Mouse (Mus musculus): ENCODE measurements around the gene Naa38. TPM values are rescaled to one million over a fixed set of nuclear protein-coding genes. Genes with fewer than 3 reads are reported as not detected.
A peak's percentile ranks its signal among the peaks of the same experiment; 100 is the strongest.

The Naa38 gene
- polyA plus RNA-seq, 1 experiment = 325 TPM

DNA sequence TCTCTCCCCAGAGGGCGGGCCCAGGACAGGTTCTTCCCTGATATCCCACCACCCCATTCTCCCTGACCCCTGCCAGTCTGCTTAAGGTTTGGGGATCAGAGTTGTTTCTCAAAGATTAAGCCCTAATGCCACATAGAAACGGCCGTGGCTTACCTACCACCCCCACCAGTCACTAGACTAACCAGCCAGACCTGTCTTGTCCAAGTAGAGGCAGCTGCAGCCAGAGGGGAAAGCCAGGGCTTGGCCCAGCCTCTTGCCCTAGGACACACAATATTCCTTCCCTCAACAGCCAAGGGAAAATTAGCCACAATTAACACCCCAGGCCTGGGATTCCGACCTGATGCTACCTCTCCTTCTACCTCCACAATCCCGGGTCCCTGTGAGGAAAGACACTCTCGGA lies 29.6 kb upstream of the Naa38 start:
- H3K27me3 ChIP-seq (ENCODE audit: control insufficient read depth, insufficient read depth, low read length) = no peaks in the 10 kb centered on the region
- peak overlapping the region; percentile 75; the same call in 1 of the 2 replicates for H3K4me3 ChIP-seq (ENCODE audit: control insufficient read depth, low read depth, low read length)
- H3K36me3 ChIP-seq (ENCODE audit: control insufficient read depth, insufficient read depth, low read length) = no peaks in the 10 kb centered on the region
- TF ChIP-seq POLR2A (IDR thresholded peaks at IDR 0.05; ENCODE audit: control insufficient read depth, low read depth, low read length) (no peak), CTCF (IDR thresholded peaks at IDR 0.05; ENCODE audit: control insufficient read depth, insufficient read depth, insufficient replicate concordance, low read depth, low read length) (no peak)
- H3K27ac ChIP-seq (ENCODE audit: control insufficient read depth, insufficient read depth, low read depth, low read length) = peak overlapping the region; percentile 88
- H3K4me1 ChIP-seq (ENCODE audit: control insufficient read depth, insufficient read depth, low read length) = peaks cover 30% of the 10 kb centered on the region

DNA sequence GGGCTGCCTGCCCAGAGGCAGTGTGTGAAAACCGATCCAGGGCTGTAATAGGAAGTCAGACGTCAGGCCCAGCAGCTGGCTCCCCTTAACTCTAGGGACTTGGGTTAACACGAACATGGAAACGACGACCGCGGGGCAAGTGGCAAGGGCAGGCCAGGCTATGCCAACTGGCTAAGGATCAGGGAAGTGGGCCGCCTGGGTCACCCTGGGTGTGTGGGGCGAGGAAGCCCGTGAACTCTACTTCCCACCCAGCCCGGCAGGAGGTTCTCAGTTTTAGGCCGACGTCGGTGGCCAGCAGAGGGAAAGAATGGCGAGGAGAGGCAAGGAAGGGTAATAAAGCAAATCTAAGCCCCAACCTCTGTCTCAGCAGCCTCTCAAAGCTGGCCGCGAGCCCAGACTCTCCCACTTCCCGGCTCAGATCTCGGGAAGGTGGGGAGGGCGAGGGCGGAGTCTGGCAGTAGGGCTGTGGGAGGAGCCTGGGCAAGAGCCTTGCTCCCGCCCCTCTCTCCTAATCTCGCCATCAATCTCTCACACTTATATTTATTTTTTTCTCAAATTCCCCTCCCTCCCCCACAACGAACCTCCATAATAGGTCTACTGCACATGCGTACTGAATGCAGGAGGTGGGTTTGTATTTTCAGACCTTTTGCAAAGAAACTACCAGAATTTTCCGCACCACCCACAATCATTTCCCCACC lies 29.0 kb upstream of the Naa38 start:
- no peak for TF ChIP-seq CTCF (IDR thresholded peaks at IDR 0.05; ENCODE audit: control insufficient read depth, insufficient read depth, insufficient replicate concordance, low read depth, low read length)
- TF ChIP-seq POLR2A (IDR thresholded peaks at IDR 0.05; ENCODE audit: control insufficient read depth, low read depth, low read length) = peak; percentile 68
- Histone ChIP-seq H3K4me1 (ENCODE audit: control insufficient read depth, insufficient read depth, low read length) (peaks cover 30% of the 10 kb centered on the region), H3K27ac (ENCODE audit: control insufficient read depth, insufficient read depth, low read depth, low read length) (peak overlapping the region; percentile 88), H3K27me3 (ENCODE audit: control insufficient read depth, insufficient read depth, low read length) (no peaks in the 10 kb centered on the region), H3K36me3 (ENCODE audit: control insufficient read depth, insufficient read depth, low read length) (no peaks in the 10 kb centered on the region), H3K4me3 (ENCODE audit: control insufficient read depth, low read depth, low read length) (peak overlapping the region; percentile 75)

DNA sequence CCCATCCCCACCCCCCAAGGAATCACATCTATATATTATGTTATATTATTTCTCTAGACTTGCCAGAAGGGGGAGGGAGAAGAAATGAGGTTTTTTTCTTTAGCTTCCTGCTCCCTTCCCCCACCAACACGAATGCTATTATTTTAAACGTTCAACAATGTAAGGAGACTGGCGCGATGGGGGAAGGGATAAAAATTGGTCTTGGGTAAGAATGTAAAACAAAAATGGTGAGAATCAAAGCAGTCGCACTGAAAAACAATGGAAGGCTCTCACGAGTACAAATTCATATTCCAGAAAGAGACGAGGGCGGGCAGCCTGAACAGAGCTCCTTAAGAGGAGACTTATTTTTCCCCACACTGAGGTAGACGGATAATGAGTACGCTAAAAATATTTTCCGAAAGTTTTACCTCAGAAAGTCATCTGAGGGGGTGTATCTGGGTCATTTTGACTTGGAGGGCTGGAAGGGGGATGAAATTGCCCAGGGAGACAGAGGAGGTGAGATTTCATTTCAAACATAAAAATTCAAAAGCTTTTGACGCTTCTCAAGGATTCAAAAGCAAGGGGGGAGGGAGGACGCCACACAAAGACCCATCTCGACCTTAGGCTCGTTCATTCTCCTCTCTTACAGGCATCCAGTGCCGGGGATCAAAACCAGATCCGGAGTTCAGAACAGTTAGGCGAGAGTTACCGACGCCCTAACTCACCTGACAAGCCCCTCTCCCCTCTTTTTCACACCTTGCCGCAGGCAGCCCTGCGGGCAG lies 28.3 kb upstream of the Naa38 start:
- Histone ChIP-seq H3K4me1 (ENCODE audit: control insufficient read depth, insufficient read depth, low read length) (peaks cover 30% of the 10 kb centered on the region), H3K36me3 (ENCODE audit: control insufficient read depth, insufficient read depth, low read length) (no peaks in the 10 kb centered on the region), H3K27ac (ENCODE audit: control insufficient read depth, insufficient read depth, low read depth, low read length) (peak overlapping the region; percentile 61), H3K27me3 (ENCODE audit: control insufficient read depth, insufficient read depth, low read length) (no peaks in the 10 kb centered on the region), H3K4me3 (ENCODE audit: control insufficient read depth, low read depth, low read length) (peak overlapping the region; percentile 35)
- TF ChIP-seq CTCF (IDR thresholded peaks at IDR 0.05; ENCODE audit: control insufficient read depth, insufficient read depth, insufficient replicate concordance, low read depth, low read length) = no peak
- TF ChIP-seq POLR2A (IDR thresholded peaks at IDR 0.05; ENCODE audit: control insufficient read depth, low read depth, low read length) = no peak

DNA sequence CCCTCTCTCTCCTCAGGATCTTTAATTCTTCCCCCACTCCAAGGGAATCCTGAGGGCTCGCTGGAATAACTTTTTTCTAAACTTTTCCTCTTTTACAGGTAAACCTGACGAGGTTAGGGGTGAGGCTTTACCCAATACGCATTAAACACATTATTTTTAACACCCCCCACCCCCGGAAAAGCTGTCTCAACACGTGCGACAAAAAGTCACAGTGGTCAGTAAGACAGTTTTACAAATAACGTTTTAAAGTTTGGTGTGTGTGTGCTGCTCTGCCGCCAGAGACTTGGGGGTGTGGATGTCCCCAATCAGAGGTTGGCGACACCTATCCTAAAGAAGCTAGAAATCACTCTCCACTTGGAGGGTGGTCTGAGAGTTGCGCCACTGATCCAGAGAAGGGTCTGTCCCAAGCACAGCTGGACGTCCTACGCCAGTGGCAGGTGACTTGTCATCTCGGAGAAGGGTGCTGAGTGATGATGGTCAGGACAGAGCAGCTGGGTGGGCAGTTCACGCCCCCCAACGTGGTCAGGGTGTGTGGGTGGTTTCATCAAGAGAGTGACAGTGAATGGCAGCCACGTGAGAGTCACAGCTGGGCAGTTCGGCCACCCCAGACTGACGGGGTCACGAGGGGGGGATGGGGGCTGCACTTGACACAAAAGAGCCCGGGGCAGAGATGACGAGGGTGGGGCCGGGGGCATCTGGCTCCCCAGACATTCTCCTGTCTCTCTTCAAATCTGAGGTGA lies 27.5 kb upstream of the Naa38 start:
- H3K27me3 ChIP-seq (ENCODE audit: control insufficient read depth, insufficient read depth, low read length) = no peaks in the 10 kb centered on the region
- no peak for TF ChIP-seq POLR2A (IDR thresholded peaks at IDR 0.05; ENCODE audit: control insufficient read depth, low read depth, low read length)
- no peak for TF ChIP-seq CTCF (IDR thresholded peaks at IDR 0.05; ENCODE audit: control insufficient read depth, insufficient read depth, insufficient replicate concordance, low read depth, low read length)
- peak overlapping the region; percentile 84 for H3K4me3 ChIP-seq (ENCODE audit: control insufficient read depth, low read depth, low read length)
- peaks cover 32% of the 10 kb centered on the region for H3K4me1 ChIP-seq (ENCODE audit: control insufficient read depth, insufficient read depth, low read length)
- no peaks in the 10 kb centered on the region for H3K36me3 ChIP-seq (ENCODE audit: control insufficient read depth, insufficient read depth, low read length)
- H3K27ac ChIP-seq (ENCODE audit: control insufficient read depth, insufficient read depth, low read depth, low read length) = peak overlapping the region; percentile 78

DNA sequence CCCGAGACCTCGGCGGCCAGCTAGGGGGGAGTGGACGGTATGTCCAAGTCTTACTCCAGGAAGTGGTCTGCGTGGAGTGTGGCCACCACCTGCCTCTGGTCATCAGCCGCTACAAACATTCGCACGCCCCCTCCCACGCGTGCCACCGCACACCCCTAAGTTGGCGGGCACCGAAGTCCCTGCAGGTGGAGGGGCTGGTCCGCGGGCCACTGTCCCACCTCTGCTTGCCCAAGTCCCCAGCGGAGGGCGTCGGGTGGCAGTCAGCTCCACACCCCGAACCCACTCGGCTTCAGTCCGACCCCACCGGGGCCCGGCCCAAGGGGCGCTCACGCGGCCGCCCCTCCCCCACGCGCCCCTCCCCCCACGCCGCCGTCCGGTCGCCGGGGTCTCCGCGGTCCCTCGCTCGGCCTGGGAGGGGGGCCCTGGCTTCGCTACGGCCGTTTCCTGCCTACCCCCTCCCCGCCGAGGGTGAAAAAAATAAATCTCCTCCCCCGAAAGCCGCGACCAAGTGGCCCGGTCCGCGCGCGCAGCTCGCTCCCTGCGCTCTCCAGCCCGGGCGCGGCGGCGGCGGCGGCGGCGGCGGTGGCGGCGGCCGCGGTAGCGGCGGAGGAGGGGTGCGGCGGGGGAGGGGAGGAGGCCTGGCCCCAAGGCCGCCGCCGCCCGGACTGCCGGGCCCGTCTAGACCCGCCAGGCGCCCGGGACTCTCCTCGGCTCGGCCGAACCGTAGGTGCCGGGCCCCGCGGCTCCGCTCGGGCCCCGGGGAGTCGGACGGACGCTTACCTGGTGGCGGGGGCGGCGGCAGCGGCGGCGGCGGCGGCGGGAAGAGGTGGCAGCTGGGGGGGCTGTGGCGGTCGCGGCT lies 26.7 kb upstream of the Naa38 start:
- Histone ChIP-seq H3K27me3 (ENCODE audit: control insufficient read depth, insufficient read depth, low read length) (no peaks in the 10 kb centered on the region), H3K4me3 (ENCODE audit: control insufficient read depth, low read depth, low read length) (peak overlapping the region; percentile 84), H3K27ac (ENCODE audit: control insufficient read depth, insufficient read depth, low read depth, low read length) (peak overlapping the region; percentile 82), H3K4me1 (ENCODE audit: control insufficient read depth, insufficient read depth, low read length) (peaks cover 32% of the 10 kb centered on the region), H3K36me3 (ENCODE audit: control insufficient read depth, insufficient read depth, low read length) (no peaks in the 10 kb centered on the region)
- no peak for TF ChIP-seq POLR2A (IDR thresholded peaks at IDR 0.05; ENCODE audit: control insufficient read depth, low read depth, low read length)
- TF ChIP-seq CTCF (IDR thresholded peaks at IDR 0.05; ENCODE audit: control insufficient read depth, insufficient read depth, insufficient replicate concordance, low read depth, low read length) = no peak

DNA sequence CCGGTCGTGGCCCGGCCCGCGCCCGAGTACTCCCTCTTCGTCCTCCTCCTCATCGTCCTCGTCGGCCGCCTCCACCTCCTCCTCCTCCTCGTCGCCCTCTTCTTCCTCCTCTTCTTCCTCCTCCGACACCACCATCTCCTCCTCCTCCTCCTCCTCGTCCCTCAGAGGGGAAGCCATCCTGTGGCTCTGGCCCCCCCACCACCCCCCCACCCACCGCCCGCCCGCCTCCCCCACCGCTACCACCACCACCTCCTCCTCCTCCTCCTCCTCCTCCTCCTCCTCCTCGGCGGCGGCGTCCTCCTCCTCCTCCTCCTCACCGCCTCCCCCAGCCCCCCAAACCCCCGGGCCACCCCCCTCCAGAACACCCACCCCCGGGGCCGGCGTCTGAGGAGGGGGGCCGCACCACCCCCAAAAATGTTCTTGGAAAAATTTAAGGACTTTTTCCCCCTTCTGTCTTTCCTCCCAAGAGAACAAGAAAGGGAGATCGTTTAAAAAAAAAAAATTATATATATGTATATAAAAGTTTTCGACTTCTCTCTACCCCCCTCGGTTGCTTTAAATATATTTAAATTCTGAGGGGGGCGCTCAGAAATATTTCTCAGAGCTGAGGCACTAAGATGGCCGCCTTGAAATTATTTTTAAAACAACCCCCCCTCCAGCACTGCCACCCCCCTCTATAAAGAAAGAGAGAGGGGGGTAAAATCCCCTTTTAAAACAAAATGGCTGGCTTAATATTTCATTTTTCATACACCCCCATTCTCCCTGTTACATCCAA lies 25.9 kb upstream of the Naa38 start, which contains the start of gene Chd3:
Gene Chd3 (minus strand): TSS at position 192 of the 775 bp plus-strand sequence.
- H3K27ac ChIP-seq (ENCODE audit: control insufficient read depth, insufficient read depth, low read depth, low read length) = peak within 1 kb of the TSS; percentile 82

More for the DNA sequence above, 25.9 kb upstream of the Naa38 start, which contains the start of gene Chd3:
- Histone ChIP-seq H3K36me3 (ENCODE audit: control insufficient read depth, insufficient read depth, low read length) (no peaks in the 10 kb centered on the region), H3K27me3 (ENCODE audit: control insufficient read depth, insufficient read depth, low read length) (no peaks in the 10 kb centered on the region), H3K4me1 (ENCODE audit: control insufficient read depth, insufficient read depth, low read length) (peaks cover 31% of the 10 kb centered on the region), H3K4me3 (ENCODE audit: control insufficient read depth, low read depth, low read length) (peak within 1 kb of the TSS; percentile 84)
- TF ChIP-seq POLR2A (IDR thresholded peaks at IDR 0.05; ENCODE audit: control insufficient read depth, low read depth, low read length) (no peak), CTCF (IDR thresholded peaks at IDR 0.05; ENCODE audit: control insufficient read depth, insufficient read depth, insufficient replicate concordance, low read depth, low read length) (no peak)

All from testis, adult 2 months (tissue).